Mouse (Mus musculus): Measurements from ENCODE around the gene Klrb1c.
A peak's percentile ranks its signal among the peaks of the same experiment; 100 is the strongest.
"Not testable (repeated sequence)": the region's sequence is repeated elsewhere in the genome, so short reads cannot be mapped to it uniquely, and the experiment has no call there.

The Klrb1c gene

GRCm38 (mm10) chr6:128797936-128798771 lies 9.1 kb upstream of the Klrb1c start:
- DNase-seq (ENCODE audit: low spot score): no peak

GRCm38 (mm10) chr6:128797185-128797905 lies 8.3 kb upstream of the Klrb1c start:
- no peak for DNase-seq (ENCODE audit: low spot score)

GRCm38 (mm10) chr6:128796321-128796955 lies 7.4 kb upstream of the Klrb1c start:
- DNase-seq (ENCODE audit: low spot score): no peak

- DNase-seq (ENCODE audit: low spot score): no peak
Observed at GRCm38 (mm10) chr6:128793734-128794133, 4.7 kb upstream of the Klrb1c start.

GRCm38 (mm10) chr6:128790491-128790994 lies 1.5 kb upstream of the Klrb1c start:
- not testable (repeated sequence) for DNase-seq (ENCODE audit: low spot score)

- DNase-seq (ENCODE audit: low spot score): no peak
Observed at GRCm38 (mm10) chr6:128788517-128788916, 498 bp downstream of the Klrb1c start.

GRCm38 (mm10) chr6:128786396-128786795 lies 2.6 kb downstream of the Klrb1c start:
- not testable (repeated sequence) for DNase-seq (ENCODE audit: low spot score)

GRCm38 (mm10) chr6:128769481-128770253 lies 19.3 kb downstream of the Klrb1c start:
- no peak for DNase-seq (ENCODE audit: low spot score)

- peak; percentile 45 for DNase-seq (ENCODE audit: low spot score)
Observed at GRCm38 (mm10) chr6:128768047-128768446, 21.0 kb downstream of the Klrb1c start.

GRCm38 (mm10) chr6:128766486-128767254 lies 22.3 kb downstream of the Klrb1c start:
- not testable (repeated sequence) for DNase-seq (ENCODE audit: low spot score)

- no peak for DNase-seq (ENCODE audit: low spot score)
Observed at GRCm38 (mm10) chr6:128765211-128765610, 23.8 kb downstream of the Klrb1c start.

- DNase-seq (ENCODE audit: low spot score): no peak
Observed at GRCm38 (mm10) chr6:128764598-128764997, 24.4 kb downstream of the Klrb1c start.

GRCm38 (mm10) chr6:128763736-128764523 lies 25.1 kb downstream of the Klrb1c start:
- peak; percentile 93 for DNase-seq (ENCODE audit: low spot score)

- DNase-seq (ENCODE audit: low spot score): not testable (repeated sequence)
Observed at GRCm38 (mm10) chr6:128762892-128763670, 25.9 kb downstream of the Klrb1c start.

GRCm38 (mm10) chr6:128761144-128761540 lies 27.9 kb downstream of the Klrb1c start:
- no peak for DNase-seq (ENCODE audit: low spot score)

- peak; percentile 90 for DNase-seq (ENCODE audit: low spot score)
Observed at GRCm38 (mm10) chr6:128760416-128761143, 28.4 kb downstream of the Klrb1c start.

- peak; percentile 85 for DNase-seq (ENCODE audit: low spot score)
Observed at GRCm38 (mm10) chr6:128760016-128760415, 29.0 kb downstream of the Klrb1c start.

GRCm38 (mm10) chr6:128759221-128759950 lies 29.6 kb downstream of the Klrb1c start:
- no peak for DNase-seq (ENCODE audit: low spot score)
